Mouse (Mus musculus) adrenal gland, postnatal 10 days (tissue): ENCODE results near the gene Otulin. TPM values are rescaled to one million over a fixed set of nuclear protein-coding genes. Genes with fewer than 3 reads are reported as not detected.

Source experiments
- DNase-seq: peaks from one replicate; pipeline ENCODE4 v3.0.0; 2021; ENCODE audit warnings: mixed read lengths
- long read RNA-seq, 2 experiments: library from polyadenylated mRNA; stranded (forward); transcript quantifications; one replicate each; pipeline ENCODE4 v2.0.0; 2021
- total RNA-seq, 2 experiments: library from RNA; stranded (reverse); gene quantifications; 2 replicates each; pipeline ENCODE4 v1.2.3; 2021

The Otulin gene
- total RNA-seq = 10 to 100 TPM; 32.8 to 35.7 TPM
- long read RNA-seq, experiment 1, transcript Otulin-201 (7 exons, 1,491 nt) = major isoform, 51 of 98 reads
- long read RNA-seq, experiment 1, partial matches to known transcripts = 31 of 98 reads
- long read RNA-seq, experiment 1, other reads (novel, unspliced or antisense) = 16 of 98 reads
- long read RNA-seq, experiment 2, transcript Otulin-201 (7 exons, 1,491 nt) = major isoform, 37 of 53 reads
- long read RNA-seq, experiment 2, partial matches to known transcripts = 6 of 53 reads
- long read RNA-seq, experiment 2, other reads (novel, unspliced or antisense) = 9 of 53 reads

DNA sequence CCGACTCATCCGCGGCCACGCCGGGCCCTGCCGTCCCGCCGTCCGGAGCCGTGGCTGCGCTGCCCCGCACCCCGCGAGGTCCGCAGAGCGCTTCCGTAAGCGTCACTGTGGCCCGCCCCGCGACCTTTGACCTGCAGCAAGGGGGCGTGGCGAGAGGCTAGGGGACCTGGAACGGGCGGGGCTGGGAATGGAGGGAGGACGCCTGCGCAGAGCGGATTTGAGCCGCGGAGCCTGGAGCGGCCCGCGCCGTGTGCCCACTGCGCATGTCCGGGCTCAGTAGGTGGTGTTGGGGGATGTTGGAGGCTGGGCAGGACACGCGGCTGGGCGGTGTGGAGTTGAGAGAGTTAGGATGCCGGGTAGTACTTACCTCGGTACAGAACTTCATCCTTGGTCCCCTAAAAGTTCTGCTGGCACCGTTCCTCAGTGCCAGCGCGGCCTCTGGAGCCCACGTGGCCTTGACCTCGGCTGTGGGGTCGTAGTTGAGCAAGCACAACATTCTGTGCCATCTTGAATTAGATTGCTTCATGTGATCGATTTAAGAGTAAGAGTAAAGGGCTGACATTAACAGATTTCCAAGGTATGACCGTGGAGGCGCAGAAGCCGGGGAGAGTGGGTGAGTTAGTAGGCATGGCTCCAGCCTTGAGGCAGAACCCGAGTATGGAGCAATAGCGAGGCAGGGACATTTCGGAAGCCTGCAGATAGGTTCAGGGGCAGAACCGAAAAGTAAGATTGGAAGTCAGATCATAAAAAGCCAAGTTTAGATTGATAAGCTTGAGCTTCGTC is at the start of gene Otulin:
Gene Otulin, minus strand, starts transcription at position 93 of the 783 bp plus-strand sequence.
- DNase-seq = peak; percentile 100

DNA sequence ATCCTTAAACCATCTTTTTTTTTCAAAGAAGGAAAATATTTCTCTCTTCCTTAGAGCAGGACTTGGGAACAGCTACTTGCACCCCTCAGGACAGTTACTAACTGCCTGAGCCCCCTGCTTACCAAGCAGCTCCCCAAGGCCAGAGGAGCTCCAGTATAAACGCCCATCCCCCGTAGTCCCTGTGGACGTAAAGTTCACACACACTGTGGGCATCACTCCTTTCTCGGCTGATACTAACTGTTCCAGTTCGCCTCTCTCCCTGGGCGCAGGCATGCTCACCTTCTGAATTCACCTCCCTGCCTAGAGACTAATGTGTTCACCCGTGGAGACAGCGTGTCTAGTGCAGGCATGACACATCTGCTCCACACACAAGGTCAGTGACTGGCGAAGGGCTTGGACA is 48.0 kb upstream of the Otulin start:
- no peak for DNase-seq

- no peak for DNase-seq
Observed at GRCm38 (mm10) chr15:27677801-27678200, 47.3 kb upstream of the Otulin start.

DNA sequence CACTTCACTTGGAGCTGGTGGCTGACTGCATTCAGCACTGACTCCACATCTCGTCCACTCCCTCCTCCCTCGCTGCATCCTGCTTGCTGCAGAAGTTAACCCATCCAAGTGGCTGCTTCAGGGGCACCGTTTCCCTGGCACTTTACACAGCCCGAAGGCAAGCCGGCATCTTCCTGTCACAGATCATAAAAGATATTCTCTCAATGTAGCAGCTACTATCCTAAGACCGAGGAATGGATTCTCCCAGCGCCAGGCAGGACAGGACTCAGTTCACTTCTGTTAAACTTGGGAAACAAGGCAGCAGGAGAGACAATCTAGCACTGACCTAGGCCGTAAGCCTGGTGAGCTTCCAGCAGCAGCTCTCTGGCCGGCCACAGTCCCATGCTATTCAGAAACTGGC is 45.7 kb upstream of the Otulin start:
- DNase-seq = no peak

DNA sequence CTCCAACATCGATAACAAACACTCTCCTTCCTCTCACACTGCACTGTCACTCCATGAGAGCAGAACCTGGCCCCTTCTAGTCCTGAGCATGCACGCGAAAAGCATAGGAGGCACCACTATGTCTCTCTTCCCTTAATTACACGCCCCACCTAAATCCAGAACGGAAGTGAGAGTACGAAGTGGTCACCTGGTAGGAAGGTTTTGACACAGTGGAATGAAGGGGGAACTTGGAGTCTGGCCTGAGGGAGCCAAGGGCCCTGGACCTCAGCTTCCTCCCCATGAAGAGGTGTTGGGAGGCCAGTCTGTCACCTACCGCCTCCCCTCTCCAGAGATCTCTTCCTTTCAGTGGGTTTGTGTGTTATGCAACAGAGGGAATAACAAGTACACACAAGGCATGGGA is 44.6 kb upstream of the Otulin start:
- DNase-seq = no peak

DNA sequence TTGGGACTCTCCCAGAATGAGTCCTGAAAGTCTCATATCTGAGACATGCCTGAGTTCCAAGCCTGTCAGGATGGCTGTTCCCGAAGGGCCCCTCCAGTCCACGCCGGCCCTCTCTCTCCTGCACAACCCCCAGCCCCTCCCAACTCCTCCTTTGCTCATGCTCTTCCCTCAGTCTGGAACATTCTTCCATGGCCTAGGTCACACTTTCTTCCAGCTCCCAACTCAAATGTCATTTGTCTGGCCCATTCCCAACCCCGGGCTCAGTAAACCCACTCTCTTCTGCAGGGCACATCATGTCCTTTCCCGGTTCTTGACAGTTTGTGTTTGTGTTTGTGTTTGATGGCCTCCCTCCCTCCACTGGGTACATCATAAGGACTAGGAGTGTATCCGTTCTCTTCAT is 43.5 kb upstream of the Otulin start:
- no peak for DNase-seq

- DNase-seq = no peak
Observed at GRCm38 (mm10) chr15:27673151-27673550, 42.7 kb upstream of the Otulin start.

GRCm38 (mm10) chr15:27672259-27672658 is 41.8 kb upstream of the Otulin start:
- DNase-seq = no peak

DNA sequence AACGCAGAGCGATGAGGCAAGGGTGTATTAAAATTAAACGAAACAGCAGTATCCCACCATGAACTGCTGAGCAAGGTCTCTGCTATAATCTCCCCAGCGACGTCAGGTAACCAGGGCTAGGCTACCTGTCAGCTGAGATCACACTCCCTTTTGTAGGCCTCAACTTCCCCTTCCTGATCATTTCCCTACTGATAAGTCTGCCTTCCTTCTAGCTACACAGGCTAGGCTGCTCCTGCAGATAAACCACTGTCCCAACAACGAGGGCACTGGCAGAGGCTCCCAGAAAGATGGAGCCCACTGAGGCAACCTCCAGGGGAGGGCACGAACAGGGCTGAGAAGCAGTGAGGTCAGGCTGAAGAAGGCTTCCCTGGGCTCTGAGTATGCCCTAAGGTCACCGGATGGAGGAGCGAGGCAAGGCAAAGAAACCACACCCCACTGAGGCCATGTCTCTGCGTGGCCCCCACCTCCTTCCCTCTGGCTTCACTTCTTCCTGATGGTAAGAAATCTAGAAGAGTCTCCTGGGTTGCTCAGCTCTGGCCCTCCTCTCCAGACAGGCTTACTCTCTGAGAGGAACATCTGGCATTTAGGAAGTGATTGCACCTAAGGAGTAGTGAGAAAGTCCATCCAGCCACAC is 41.2 kb upstream of the Otulin start:
- DNase-seq = no peak

- no peak for DNase-seq
Observed at GRCm38 (mm10) chr15:27670708-27671107, 40.2 kb upstream of the Otulin start.

GRCm38 (mm10) chr15:27669931-27670411 is 39.5 kb upstream of the Otulin start:
- DNase-seq = no peak

DNA sequence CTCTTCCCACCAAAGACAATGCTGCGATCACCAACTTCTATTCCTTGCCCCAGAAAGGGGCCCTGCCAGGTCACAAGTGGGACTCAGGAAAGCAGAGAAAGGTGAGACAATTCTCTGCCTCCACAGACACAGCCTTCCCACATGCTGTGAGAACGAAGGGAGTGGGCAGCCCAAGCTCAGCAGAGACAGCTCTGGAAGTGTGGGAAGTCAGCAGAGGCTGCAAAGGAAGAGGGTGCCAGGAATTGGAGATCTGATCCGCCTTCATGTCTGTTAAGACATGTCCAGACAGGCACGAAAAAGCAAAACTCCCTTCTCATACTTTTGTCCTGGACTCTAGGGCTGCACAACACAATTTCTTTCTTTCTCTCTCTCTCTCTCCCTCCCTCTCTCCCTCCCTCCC is 38.8 kb upstream of the Otulin start:
- no peak for DNase-seq

- no peak for DNase-seq
Observed at GRCm38 (mm10) chr15:27668557-27668956, 38.1 kb upstream of the Otulin start.

DNA sequence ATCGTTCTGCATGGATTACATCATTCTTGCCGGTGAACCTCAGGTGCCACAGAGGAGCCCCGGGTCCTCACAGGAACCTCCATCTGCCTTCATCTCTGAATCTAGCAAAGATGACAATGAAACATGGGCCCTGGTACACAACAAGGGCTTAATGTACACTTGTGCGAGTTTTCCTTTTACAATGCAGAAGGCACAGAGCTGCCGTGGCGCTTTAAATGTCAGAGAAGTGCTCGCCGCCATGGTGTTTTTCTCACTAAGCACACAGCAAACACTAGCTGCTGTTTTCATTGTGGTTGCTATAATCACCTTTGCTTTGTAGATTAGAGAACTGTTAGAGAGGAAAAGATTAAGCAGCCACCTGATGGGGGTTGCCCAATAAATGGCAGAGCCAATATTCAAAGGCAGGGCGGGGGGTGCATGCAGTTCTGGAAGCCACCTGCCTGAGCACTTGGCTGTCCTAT is 37.5 kb upstream of the Otulin start:
- DNase-seq = no peak

- DNase-seq = no peak
Observed at GRCm38 (mm10) chr15:27666911-27667539, 36.5 kb upstream of the Otulin start.

- peak; percentile 16 for DNase-seq
Observed at GRCm38 (mm10) chr15:27665392-27665911, 35.0 kb upstream of the Otulin start.

DNA sequence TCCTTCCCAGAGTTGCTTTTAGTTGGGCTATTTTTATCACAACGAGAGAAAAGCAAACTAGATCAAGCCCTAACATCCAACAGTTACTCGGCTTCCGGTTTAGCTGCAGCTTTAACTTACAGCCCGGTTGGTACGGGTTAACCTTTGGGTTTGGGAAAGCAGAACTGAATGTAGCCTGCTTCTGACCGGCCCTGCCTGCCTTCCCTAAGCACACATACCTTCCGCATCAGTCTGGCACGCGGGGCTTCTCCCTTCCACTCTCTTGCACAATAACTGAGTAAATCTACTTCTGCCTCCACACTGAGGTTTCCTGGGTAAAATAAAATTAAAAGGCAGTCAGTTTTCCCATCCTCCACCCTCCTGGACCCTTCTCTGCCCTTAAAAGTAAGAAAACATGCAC is 33.6 kb upstream of the Otulin start:
- DNase-seq = no peak

- no peak for DNase-seq
Observed at GRCm38 (mm10) chr15:27662699-27663098, 32.2 kb upstream of the Otulin start.

DNA sequence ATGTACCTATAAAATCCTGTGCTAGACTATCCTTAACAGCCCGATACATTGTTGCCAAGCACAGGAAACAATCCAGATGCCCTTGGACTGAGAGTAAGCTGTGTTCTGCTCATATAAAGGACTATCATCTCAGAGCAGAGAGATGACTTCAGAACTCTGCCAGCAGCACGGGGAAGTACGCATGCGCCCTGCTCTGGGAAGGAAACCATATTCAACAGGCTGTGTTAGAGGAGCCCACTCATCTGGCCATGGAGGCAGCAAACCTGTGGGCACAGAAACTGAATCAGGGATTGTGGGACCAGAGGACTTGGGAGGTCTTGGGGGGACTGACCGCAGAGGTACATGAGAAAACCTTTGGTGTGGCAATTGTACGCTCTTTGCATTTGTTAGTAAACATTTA is 31.2 kb upstream of the Otulin start:
- DNase-seq = no peak

- DNase-seq = peak; percentile 94
Observed at GRCm38 (mm10) chr15:27659592-27660244, 29.2 kb upstream of the Otulin start.

GRCm38 (mm10) chr15:27659143-27659542 is 28.6 kb upstream of the Otulin start:
- DNase-seq = no peak

DNA sequence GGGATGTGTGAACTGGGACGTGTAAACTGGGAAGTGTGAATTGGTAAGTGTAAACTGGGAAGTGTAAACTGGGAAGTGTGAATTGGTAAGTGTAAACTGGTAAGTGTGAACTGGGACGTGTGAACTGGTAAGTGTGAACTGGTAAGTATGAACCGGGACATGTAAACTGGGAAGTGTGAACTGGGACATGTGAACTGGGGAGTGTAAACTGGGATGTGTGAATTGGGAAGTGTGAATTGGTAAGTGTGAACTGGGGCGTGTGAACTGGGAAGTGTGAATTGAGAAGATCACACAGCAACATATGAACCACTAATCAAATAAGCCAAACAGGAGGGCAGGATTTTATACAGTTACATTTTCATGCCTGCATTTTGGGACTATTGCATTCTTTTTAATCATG is 27.9 kb upstream of the Otulin start:
- no peak for DNase-seq
